Mouse (Mus musculus) right cerebral cortex, postnatal 10 days (tissue): ENCODE data around the gene Zc3h12b.
"Not testable (repeated sequence)": the region's sequence is repeated elsewhere in the genome, so short reads cannot be mapped to it uniquely, and the experiment has no call there.

Experiments
- DNase-seq, 2 experiments: peaks; one replicate each; pipeline ENCODE4 v3.0.0; 2021; ENCODE audit warnings: low spot score in 2 of 2

The Zc3h12b gene

GRCm38 (mm10) chrX:95711227-95712111 lies at the start of gene Zc3h12b:
Gene Zc3h12b (plus strand): TSS chrX:95711678.
- peak; percentile 86 to 88 for DNase-seq

- no peak for DNase-seq
Observed at GRCm38 (mm10) chrX:95682206-95682605, 29.3 kb upstream of the Zc3h12b start.

GRCm38 (mm10) chrX:95687119-95687518 lies 24.4 kb upstream of the Zc3h12b start:
- DNase-seq = peak in 1 of 2 experiments; percentile 23

- DNase-seq = no peak
Observed at GRCm38 (mm10) chrX:95738253-95738652, 26.8 kb downstream of the Zc3h12b start.

- no peak for DNase-seq
Observed at GRCm38 (mm10) chrX:95795881-95796280, 84.4 kb downstream of the Zc3h12b start.

- DNase-seq = no peak
Observed at GRCm38 (mm10) chrX:95801790-95802189, 90.3 kb downstream of the Zc3h12b start.

- no peak for DNase-seq
Observed at GRCm38 (mm10) chrX:95852806-95853205, 141.3 kb downstream of the Zc3h12b start.

- DNase-seq = no peak
Observed at GRCm38 (mm10) chrX:95881111-95881510, 169.6 kb downstream of the Zc3h12b start.

GRCm38 (mm10) chrX:95902716-95903115 lies 191.2 kb downstream of the Zc3h12b start:
- no peak for DNase-seq

GRCm38 (mm10) chrX:95935481-95935880 lies 224.0 kb downstream of the Zc3h12b start:
- no peak for DNase-seq

GRCm38 (mm10) chrX:95945496-95945895 lies 234.0 kb downstream of the Zc3h12b start:
- no peak for DNase-seq

- no peak for DNase-seq
Observed at GRCm38 (mm10) chrX:95948135-95948534, 236.7 kb downstream of the Zc3h12b start.

GRCm38 (mm10) chrX:95950776-95951175 lies 239.3 kb downstream of the Zc3h12b start:
- DNase-seq = peak; percentile 48 to 64

GRCm38 (mm10) chrX:95956497-95957293 lies 245.2 kb downstream of the Zc3h12b start, which contains the start of gene Las1l:
Gene Las1l (minus strand): TSS chrX:95956962.
- DNase-seq = peak; percentile 94 to 96

GRCm38 (mm10) chrX:95957461-95957860 lies 246.0 kb downstream of the Zc3h12b start:
- not testable (repeated sequence) for DNase-seq

GRCm38 (mm10) chrX:95963366-95963765 lies 251.9 kb downstream of the Zc3h12b start:
- DNase-seq = no peak

GRCm38 (mm10) chrX:95965036-95965435 lies 253.6 kb downstream of the Zc3h12b start:
- no peak for DNase-seq

- DNase-seq = peak; percentile 31 to 46
Observed at GRCm38 (mm10) chrX:95967847-95968593, 256.5 kb downstream of the Zc3h12b start.

GRCm38 (mm10) chrX:95968594-95968965 lies 257.1 kb downstream of the Zc3h12b start:
- DNase-seq = peak; percentile 81 to 89

GRCm38 (mm10) chrX:95969116-95969515 lies 257.6 kb downstream of the Zc3h12b start:
- DNase-seq = no peak

- no peak for DNase-seq
Observed at GRCm38 (mm10) chrX:95969936-95970335, 258.5 kb downstream of the Zc3h12b start.
